Mouse (Mus musculus) embryonic fibroblast, embryonic 13.5 days (primary cell): ENCODE measurements at regions not wholly inside any gene's neighbourhood (a gene's known extent, or its start where the extent isn't known, plus 50 kb on each side); places are given as distances from the start of the nearest gene placed in this dataset.

ENCODE experiments used
- CTCF ChIP-seq: IDR thresholded peaks from 2 replicates; pipeline ENCODE4 v1.5.1; 2011; ENCODE audit warnings: mild to moderate bottlenecking, control low read depth, low read length, moderate library complexity, borderline replicate concordance; ENCODE audit not compliant: insufficient read depth
- POLR2A ChIP-seq: IDR thresholded peaks from 2 replicates; pipeline ENCODE4 v1.6.1; 2011; ENCODE audit warnings: low read depth, mild to moderate bottlenecking, control low read depth, low read length, moderate library complexity

DNA sequence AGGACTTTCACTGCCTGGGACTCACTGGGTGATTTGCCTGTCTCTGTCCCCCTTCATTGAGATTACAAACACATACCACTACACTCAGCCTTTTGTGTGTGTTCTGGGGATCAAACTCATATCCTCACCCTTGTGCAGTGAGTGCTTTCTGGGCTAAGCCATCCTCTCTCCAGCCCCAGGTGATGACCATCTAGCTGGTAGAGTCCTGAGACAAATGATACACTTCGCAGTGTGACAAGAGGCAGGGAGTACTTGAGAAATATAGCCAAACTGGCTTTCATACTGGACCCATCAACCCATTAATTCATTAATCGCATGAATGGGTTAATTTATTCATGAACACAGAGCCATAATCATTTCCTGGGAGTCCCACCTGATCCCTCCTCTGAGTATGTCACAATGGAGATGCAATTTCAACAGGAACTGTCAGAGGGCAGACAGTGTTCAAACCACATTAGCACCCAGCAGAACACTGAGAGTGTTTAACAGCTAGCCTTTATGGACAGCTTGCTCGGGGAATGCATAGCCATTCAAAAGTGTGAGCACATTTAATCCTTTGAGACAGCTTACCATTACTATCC is 130.6 kb upstream of the Kit start:
- TF ChIP-seq CTCF (no peak), POLR2A (no peak)
